Mouse (Mus musculus) regulatory T cell (primary cell): Measurements from ENCODE around the gene Crygn.
"Not testable (repeated sequence)": the region's sequence is repeated elsewhere in the genome, so short reads cannot be mapped to it uniquely, and the experiment has no call there.

Experiments
- in situ Hi-C: fragments of 300-600 bp; cut with MboI, MseI; formaldehyde crosslinking; loops from one replicate; pipeline ENCODE4 v1.15.1; 2025; ENCODE audit warnings: high pct_unique_total_duplicates

Crygn gene

DNA sequence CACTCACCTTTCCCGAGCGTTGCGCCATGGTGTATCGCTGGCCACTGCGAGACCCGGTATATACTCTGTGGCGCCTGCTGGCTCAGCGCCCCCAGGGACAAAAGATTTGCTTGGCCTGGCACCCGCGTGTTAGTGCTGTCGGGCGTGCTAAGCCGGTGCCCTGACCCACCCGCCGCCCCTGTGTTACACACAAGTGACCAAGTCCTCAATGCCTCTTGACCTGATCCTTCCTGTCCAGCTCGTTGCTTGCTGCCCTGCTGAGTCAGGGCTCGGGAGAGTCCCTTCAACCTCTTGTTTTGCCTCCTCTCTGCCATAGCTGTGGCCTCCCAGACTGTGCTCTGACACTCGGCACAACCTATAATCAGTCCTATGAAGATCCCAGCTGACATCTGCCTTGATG, at the start of gene Crygn:
Gene Crygn, minus strand, starts transcription at position 193 of the 400 bp plus-strand sequence.
- in situ Hi-C loops, result loop anchor here (5.0 kb wide), 1 partner anchor 86 kb away; no protein-coding TSS in a partner anchor

DNA sequence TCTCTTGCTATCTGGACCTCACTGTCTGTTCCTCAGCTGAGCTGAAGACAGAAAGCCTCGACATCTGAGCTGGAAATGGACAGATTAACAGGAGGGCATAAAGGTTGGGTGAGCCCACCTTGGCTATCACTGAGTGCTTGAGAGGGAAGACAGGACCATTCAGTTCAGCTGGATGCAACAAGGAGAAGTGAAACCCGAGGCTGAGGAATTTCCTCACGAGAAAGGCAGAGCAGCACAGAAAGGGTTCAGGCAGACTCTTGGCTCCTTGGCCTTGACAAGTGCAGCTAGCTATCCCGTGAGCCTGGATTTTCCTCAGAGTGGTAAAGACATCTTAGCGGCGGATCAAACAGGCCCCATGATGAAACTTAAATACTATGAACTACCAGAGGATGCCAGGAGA, 47.4 kb upstream of the Crygn start:
- in situ Hi-C loops, result no loop called here

DNA sequence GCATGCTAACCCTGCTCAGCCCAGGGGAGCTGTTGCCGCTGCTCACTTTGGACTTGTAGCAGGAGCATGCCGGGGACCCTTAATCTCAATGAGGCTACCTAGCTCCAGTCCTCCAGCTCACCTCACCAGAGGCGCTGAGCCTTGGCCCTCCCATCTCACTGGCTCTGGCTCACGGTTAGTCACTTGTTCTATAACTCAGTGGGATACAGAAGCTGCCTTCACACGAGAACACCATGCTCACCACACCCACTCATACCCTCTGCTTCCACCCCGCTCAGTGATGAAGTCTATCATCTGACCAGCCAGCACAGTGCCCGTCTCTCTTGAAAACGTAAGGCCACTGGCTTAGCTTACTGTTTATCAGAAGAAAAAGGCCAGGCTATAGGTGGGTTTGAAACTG, 46.9 kb upstream of the Crygn start:
- in situ Hi-C loops, result no loop called here

DNA sequence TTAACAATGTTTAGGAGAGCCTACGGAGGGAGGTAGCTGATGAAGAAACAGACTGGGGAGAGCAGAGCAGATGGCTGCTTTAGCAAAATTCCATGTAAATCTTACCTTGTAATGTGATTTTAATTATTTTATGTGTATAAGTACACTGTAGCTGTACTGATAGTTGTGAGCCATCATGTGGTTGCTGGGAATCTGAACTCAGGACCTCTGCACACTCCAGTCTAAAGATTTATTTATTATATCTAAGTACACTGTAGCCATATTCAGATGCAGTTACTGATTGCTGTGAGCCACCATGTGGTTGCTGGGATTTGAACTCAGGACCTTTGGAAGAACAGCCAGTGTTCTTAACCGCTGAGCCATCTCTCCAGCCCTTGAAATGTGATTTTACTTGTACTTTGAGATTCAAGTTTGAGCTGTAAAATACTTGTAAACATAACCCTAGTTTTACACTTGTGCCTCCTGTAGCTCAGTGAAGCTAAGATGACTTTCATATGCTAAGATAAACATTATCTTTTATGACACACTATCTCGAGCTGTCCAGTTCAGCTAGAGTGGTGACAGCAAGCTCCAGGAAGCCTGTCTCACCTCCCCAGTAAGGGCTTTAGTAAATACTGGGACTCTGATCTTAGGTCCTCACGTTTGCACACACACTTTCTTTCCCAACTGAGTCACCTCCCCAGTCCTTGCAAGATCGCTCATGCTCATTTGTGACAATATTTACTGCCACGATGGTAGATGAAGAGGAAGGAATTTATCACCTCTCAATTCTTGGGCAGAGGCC, 44.2 kb upstream of the Crygn start:
- in situ Hi-C loops, result no loop called here

DNA sequence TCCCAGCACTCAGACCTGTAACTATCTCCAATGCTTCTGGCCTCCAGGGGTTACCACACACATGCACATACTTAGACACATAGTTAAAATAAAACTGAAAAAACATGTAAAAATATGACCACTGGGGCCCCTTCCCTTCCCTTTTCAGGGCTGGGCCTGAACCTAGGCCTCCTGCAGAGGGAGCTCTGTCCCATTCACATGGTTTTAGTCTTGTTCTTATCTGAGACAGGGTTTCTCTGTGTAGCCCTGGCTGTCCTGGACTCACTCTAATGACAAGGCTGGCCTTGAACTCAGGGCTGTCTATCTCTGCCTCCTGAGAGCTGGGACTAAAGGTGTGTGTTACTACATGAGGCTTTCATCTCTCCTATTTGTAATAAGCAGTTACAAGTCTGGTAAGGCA, 42.6 kb upstream of the Crygn start:
- in situ Hi-C loops, result no loop called here

DNA sequence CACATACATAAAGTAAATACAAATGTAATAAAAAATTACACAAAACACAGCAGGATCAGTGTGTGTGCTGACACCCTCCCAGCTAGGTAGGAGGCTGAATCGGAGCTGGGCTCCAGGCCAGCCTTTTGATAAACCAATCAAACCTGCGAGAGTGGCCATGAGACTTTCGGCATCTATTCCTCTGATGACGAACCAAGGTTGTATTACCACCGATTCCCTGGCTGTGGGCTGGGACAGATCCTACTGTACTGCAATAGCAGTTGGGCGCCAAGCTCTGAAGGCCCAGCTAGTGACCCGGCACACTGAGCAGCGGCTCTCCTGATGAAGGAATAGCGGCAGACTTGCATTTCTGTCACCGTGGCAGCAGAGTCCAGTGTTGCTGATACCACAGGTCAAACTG, 40.8 kb upstream of the Crygn start:
- in situ Hi-C loops, result no loop called here

DNA sequence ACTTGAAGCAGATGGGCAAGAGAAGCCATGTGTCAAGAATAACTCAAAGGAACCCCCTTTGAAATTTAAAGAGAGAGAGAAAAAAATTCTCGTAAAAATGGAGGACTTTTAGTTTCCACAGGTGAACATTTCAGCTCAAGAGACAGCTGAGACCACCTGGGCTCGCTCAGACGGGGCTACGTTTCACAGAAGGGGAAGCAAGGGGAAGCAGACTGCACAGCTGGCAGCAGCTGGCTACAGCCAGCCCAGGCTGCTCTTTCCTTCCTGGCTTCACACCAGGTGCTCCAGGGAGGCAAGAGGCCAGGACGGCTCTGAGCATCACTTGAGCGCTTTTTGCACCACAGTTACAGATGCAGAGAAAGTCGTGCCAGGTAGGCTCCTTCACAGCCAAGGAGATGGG, 40.0 kb upstream of the Crygn start:
- in situ Hi-C loops, result no loop called here

DNA sequence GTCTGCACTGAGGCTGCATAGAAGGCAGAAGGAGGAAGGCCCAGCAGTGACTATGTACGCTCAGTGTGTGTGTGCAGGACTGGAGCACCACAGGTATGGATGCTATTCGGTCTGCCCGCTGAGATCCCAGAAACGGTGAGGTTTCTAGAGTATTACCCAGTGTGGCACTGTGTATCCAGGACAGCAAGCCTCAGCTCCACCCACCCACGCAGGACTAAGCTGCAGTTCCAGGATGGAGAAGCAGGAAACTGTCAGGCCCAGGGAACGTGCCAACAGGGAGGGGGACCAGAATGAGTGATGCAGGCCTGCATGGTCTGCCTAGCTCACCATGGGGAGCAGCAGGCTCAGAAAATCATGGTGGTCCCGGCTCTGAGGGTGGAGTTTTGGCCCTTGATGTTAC, 35.2 kb upstream of the Crygn start:
- in situ Hi-C loops, result no loop called here

DNA sequence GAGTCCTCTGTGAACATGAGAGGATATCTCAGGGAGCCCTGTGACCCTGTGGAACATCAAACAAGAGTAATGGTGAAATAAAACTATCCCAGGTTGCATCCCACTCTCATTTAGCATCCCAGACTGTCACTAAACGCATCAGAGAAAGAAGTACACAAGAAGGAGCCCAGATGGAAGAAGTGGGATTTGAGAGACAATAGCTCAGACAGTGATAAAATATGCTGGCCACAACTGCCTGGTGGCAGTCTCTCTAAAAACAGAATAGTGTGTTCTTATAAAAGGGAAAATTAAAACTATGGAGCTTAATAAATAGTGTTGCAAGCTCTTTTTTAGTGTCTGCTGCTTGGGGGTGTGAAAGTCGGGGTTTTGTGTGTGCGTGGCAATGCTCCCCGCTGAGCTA, 25.1 kb upstream of the Crygn start:
- in situ Hi-C loops, result no loop called here

DNA sequence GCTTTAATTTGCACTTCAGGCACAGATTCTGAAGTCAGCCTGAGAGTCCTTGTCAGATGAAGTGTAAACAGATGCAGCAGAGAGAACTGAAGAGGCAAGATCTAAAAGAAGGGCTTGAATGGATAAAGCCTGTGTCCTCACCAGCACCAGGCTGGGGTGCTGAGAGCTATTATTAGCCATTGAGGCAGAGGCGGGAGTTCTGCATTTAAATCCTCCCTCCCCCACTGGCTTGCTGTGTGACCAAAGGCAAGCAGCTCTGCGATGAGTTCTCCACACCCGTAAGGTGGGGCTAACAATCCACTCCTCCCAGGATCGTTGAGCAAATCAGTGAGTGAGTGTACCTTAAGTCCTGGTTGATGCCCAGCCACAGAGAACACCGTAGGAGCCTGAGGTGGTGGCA, 23.2 kb upstream of the Crygn start:
- in situ Hi-C loops, result no loop called here

DNA sequence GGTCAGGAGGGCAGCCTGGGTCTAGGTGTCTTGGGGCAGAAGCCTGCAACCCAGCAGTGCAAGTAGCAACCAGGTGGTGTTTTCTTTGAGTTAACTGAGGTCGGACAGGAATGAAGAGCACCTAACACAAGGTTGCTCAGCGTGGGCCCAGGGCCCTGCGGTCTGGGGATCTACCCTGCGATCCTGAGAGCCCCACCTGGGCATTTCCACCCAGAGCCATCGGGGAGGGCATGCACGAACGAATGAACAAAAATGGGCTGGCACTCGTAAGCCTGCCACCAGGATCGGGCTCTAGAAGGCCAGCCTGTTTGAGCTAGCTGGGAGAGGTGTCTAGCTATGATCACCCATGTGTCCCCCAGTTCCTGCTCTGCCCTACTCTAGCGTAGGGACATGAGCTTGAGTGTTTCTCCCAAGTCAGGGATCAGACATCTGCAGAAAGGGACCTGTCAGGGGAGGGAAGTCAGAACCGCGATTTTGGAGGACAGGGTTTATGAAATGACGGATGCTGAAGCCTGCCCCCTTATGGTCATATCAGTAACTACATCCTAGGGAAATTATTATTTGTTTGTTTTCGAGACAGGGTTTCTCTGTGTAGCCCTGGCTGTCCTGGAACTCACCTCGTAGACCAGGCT, 22.2 kb upstream of the Crygn start:
- in situ Hi-C loops, result no loop called here

DNA sequence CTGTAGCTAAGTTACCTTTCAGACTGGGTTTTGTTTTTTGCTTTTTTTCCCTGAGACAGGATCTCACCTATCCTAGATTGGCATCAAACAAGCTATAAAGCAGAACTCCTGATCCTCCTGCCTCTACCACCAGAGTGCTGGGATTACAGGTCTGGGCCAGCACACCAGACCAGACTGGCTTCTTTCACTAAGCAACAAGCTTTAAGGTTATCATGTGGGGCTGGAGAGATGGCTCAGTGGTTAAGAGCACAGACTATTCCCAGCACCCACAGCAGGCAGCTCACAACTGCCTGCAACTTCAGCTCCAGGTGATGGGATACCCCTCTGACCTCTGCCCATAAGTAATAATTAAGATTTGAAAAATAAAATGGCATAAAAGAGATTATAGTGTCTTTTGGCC, 21.5 kb upstream of the Crygn start:
- in situ Hi-C loops, result no loop called here

DNA sequence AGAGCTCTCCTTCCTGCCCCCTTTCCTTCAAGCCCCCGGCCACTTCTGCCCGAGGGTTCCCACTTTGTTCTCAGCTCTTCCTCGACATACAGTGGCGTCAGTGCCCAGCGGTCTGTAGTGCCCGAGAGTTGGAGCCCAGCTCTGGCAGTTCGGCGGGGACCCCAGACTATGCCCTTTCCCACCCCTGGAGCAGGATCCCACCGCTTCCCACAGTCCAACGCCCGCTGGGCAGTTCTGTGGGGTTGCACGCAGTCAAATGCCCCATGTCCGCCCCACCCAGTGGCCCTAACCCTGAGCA, 21.0 kb upstream of the Crygn start:
- in situ Hi-C loops, result no loop called here

DNA sequence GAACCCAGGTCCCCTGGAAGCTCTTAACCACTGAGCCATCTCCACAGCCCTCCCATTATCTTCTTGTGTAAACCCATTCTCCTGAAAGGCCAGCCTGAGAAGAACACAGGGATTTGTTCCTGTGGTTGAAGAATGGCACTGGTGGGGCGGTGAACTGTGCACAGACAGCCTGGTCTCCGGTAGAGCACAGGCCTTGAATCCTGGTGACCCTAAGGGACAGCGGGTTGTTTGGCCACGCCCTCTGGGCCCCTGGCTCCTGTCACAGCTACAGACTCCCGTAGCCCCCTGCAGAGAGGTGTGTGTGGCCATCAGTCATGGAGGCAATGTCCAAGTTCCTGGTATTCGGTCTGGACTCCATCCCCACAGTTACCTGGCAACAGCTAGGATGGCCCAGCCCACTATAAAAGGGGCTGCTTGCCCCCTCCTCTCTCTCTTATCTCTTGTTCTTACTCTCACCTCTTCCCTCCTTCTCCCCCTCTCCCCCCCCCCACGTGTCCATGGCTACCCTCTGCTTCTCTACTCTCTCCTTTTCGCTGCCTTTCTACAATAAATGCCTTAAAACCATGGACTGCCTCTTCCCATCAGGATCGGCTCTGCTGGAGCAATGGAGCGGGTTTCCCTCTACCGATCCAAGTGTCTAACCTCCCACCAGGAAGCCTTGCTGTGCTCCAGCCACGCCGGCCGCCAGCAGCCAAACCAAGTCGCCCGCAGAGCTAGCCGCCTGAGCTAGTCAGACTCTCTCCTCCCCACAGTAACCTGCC, 20.5 kb upstream of the Crygn start:
- in situ Hi-C loops, result no loop called here

DNA sequence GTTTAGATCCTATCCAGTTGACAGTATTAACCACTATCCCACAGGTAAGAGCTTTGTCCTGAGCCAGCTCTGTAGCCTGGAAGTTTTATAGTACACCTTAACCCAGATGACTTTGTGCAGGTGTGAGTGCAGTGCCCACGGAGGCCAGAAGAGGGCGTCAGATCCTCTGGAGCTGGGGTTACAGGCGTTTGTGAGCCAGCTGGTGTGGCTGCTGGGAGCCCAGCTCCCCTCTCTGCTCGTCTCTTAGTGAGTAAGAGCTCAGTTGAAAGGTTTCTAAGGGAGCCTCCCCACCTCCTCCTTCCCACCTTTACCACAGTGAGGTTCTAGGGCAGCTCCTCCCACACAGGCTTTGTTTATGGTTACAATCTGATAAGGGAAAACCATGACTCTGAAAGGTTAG, 18.9 kb upstream of the Crygn start:
- in situ Hi-C loops, result no loop called here

DNA sequence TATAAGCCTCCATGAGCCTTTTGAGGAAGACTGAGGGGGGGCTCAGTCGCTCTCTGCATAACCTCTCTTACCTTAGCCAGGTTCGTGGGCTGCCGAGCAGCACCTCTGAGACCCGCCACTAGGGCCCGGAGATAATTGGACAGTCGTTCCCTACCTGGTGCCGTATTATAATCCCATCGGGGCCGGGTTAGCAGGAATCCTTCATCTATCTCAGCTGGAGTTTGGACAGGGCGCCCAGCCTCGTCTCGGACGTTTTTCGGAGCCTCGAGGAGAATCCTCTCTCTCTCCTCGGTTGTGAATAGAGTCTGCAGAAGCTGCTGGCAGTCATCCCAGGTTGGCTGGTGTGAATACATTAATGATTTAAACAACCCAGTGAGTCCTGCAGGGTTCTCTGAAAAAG, 16.7 kb upstream of the Crygn start:
- in situ Hi-C loops, result not testable (repeated sequence)

DNA sequence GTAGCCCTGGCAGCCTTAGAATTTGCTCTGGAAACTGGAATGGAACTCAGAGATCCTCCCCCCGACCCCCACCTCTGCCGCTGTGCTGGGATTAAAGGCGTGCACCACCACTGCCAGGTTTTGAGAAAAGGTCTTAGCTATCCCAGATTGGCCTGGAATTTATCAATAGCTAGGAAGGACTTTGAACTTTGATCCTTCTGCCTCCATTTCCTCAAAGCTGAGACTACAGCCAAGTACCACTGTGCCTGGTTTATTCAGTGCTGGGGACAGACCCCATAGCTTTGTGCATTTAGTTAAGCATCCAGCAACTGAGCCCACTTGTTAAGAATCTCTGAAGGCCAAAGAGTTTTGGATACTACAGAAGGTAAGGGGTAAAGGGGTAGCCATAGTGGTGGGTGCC, 877 bp downstream of the Crygn start:
- in situ Hi-C loops, result loop anchor here (5.0 kb wide), 1 partner anchor 85 kb away; no protein-coding TSS in a partner anchor

DNA sequence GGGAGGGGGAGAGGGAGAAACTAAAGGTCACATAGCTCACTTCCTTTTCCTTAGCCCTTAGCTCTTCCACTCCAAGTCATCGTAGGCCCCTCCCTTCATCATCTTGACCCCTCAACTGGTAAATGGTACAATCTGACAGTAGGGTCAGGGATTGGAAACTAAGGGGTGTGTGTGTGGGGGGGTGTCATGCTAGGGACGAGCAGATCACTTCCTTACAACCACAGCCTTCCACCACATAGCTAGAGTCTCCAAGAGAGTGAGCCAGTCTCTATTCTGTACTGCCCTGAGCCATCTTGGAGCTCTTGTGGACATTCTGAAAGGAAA, 5.7 kb downstream of the Crygn start:
- in situ Hi-C loops, result no loop called here

DNA sequence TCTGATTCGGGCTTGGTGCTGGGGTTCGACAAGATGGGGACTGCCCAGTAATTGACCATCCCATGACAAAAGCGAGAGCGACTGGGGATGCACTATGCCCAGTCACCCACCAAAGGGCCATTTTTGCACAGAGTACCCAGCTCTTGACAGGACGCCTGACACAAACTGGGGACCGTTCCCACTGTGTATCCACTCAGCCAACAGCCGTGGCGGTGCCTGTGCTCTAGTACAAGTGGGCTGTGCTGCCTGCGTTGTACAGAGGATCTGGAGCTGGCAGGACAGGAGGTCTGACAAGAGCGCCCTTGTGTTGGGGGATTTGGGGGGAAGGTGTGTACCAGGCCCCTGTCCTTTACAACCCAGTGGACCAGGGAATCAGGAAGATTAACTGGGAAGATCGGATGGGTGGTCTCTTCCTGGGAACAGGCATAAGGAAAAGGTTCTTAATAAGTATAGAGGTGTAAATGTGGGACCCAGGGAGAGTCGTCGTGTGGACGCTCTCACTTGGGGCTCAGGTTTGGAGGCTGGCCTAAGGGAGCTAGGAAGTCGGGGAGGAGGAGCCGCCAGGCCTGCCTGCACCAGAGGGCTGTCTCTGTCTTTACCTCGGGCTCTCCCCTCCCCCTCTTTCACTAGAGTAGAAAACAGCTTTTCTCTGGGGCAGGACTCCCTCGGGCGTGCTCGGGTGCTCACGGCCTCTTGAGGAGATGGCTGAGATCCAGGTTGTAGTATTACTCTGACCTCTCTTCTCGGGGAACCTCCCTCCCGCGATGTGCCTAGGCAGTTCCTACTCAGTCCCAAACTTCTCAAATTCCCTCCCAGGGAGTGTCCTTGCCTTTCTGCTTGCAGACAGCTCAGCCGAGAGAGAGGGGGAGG, 6.3 kb downstream of the Crygn start:
- in situ Hi-C loops, result no loop called here

DNA sequence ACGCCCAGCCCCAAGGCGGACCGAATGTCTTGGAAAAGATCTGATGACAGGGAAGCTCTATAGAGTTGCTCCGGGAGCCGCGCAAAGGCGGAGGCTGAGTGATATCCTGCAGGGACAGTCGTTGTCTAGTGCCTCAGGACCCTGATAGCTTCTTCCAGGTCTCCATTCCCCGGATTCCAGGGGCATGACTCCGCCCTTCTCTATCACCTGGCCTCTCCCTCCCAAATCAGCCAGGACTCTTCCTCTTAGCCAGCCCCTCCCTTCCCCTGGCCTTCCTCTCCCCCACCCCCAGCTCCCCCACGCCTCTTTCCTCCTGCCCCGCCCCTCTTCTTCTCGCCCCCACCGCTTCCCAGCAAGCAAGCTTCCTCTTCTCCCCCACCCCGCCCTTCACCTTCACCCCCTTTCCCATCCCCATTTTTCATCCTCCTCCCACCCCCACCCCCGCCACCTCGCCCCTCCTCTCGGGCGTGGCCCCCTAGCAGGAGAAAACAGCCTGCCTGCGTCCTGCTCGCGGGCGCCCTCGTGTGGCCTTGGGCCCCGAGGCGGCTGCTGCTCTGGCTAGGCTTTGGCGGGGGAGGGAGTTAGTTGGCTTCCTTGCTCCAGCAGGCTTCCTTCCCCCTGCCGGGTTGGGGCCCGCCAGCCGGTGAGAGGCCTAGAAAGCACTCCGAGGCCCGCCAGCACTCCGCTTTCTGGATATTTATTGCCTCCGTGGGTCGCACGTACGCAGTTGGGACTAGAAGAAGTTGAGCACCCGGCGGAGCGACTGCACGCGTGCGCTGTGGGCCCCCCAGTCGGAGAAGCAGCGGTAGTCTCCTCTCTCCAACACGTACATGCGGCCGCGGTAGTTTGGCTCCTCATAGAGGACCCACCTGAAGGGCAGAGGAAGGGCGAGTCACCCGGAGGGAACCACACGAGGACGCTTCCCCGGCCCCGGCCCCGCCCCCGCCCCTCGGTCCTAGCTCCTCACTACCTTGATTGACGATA, 7.2 kb downstream of the Crygn start:
- in situ Hi-C loops, result no loop called here

DNA sequence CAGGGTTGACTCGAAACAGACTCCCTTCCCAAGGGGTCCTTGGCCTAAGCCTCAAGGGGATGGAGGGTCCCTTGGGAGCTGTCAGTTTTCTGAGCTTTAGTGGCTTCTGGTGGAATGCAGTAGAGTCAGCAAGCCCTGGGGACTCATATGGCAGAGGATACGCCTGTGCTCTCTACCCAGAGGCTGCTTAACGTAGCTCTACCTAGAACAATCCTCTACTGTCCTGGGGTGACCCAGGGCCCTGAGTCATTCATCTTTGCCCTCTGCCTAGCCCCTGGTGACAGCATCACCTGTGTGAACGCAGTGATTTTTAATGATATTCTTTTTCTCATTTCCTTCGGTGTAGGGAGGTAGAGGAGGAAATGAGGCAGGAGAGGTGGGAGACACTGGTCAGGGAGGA, 8.1 kb downstream of the Crygn start:
- in situ Hi-C loops, result no loop called here
